Mouse (Mus musculus): ENCODE results near the gene Rnf157.
"Not testable (repeated sequence)": the region's sequence is repeated elsewhere in the genome, so short reads cannot be mapped to it uniquely, and the experiment has no call there.

The Rnf157 gene

DNA sequence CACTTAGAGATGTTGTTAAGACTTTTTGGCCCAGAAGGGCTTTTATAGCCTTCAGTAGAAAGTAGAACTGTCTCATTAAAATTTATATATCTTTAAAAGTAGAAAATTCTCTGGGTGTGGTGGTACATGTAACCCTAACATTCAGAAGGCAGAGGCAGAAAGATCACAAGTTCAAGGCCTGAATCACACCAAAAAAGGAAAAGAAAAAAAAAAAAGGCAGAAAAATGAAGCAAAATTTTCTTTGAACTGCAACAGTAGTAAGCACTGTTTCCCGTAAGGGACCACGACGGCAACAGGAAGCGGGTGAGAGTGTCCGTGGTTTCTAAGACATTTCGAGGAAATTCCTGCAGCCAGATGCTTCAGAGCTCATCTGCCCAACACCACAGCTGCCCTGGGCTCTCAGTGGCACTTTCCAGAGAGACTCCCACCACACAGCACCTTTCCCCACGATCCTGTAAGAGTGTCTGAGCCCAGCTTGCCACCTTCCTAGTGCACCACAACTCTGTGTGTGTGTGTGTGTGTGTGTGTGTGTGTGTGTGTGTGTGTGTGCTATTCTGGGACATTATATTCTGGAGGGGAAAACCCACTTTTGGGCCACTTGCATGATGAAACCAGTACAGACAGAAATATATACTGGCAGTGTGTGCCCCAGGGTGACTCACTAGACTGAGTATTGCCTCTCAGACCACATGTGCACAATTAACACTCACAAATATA is 35.7 kb downstream of the Rnf157 start:
- DNase-seq, result peak; percentile 62

DNA sequence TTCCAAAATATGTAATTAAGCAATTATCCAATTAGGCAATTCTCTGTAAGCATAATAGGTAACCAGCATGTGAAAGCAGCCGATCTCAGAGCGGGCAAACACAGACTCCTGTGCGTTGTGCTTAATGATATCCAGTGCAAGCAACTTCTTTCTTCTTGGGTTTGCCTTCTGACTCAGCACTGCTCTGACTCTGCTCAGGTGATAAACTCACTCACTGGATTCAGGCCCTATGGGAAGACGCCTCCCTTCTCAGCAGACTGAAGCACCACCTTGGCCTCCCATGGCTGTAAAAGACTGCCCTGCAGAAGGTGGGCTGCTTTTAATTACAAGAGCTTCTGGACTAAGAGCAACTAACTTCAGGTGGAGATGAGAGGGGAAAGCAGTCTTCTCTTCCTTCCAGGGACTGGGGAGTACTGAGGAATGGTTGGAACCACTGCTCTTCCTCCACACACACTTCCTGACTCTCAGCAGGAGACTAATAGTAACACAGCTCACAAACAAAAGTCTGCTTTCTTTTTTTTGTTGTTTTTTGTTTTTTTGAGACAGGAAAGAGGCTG is 40.9 kb downstream of the Rnf157 start:
- no peak for DNase-seq

DNA sequence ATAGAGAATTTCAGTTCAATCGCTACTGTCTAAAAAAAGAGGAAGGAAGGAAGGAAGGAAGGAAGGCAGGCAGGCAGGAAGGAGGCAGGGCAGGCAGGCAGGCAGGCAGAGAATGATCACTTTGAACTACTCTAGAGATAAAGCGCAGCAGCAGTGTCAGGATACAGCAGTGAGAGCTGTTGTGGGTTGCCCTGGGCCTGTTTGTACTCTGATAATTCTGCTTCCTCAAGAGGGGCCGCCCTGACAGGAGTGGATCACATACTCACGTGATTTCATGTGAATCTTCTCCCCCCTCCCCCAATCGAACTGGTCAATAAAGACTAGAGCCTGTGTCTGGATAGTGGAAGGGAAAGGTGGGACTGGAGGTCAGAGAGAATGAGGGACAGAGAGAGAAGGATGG is 43.2 kb downstream of the Rnf157 start:
- DNase-seq, result peak; percentile 44

GRCm38 (mm10) chr11:116369051-116369450 is 43.8 kb downstream of the Rnf157 start:
- DNase-seq, result peak; percentile 40

- DNase-seq, result peak; percentile 98
These were observed 44.7 kb downstream of the Rnf157 start for GRCm38 (mm10) chr11:116368116-116368515.

GRCm38 (mm10) chr11:116366647-116367046 is 46.2 kb downstream of the Rnf157 start:
- no peak for DNase-seq

- no peak for DNase-seq
These were observed 46.7 kb downstream of the Rnf157 start for GRCm38 (mm10) chr11:116366124-116366523.

- no peak for DNase-seq
These were observed 47.4 kb downstream of the Rnf157 start for GRCm38 (mm10) chr11:116365432-116365831.

- peak; percentile 75 for DNase-seq
These were observed 50.8 kb downstream of the Rnf157 start for GRCm38 (mm10) chr11:116362015-116362414.

GRCm38 (mm10) chr11:116360915-116361314 is 51.9 kb downstream of the Rnf157 start:
- not testable (repeated sequence) for DNase-seq

DNA sequence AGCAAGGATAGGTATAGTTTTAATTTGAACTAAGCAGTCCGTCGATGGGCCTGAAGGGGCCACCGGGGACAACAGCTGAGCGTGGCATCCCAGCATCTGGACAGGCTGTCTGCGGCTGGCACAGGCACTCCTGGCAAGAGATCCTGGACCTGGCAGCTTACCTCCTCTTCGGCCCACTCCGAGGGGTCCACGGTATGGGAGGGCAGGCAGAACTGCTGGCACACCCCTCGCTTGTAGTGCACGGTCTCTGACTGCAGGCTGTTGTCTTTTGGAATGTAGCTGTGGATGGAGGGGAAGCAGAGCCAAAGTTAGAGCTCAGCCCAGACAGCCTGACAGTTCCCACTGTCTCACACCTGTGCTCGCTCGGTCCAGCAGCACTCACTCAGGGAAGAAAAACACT is 53.2 kb downstream of the Rnf157 start:
- peak; percentile 62 for DNase-seq

DNA sequence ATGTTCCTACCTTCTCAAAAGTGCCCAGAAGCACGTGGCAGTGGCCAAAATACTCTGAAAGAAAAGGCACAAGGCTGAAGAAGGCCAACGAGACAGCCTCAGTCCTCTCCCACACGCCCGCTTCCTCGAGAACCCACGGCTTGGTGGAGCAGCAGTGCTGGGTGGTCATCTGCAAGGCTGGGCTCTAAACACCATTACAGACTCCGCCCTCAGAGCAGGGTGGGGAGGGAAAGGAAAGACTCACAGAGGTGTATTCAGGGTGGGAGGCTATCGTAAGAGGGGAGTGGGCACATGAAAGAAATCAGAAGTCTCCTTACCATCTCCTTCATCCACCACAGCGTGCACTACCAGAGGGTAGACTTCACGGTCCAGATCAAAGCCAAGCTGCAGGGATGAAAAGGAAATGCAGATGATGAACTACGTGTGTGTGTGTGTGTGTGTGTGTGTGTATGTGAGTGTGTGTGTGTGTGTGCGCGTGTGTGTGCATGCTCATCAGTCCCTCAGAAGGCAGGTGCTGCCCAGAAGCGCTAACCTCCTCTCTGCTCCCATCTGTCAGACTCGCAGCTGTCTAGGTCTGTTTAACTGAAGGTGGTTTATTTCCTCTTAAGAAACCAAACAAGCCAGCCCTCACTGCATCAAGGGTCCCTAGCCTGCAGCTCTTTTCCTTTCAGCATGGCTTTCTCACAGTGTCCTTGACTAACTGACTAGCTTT is 53.8 kb downstream of the Rnf157 start:
- peak; percentile 67 for DNase-seq

DNA sequence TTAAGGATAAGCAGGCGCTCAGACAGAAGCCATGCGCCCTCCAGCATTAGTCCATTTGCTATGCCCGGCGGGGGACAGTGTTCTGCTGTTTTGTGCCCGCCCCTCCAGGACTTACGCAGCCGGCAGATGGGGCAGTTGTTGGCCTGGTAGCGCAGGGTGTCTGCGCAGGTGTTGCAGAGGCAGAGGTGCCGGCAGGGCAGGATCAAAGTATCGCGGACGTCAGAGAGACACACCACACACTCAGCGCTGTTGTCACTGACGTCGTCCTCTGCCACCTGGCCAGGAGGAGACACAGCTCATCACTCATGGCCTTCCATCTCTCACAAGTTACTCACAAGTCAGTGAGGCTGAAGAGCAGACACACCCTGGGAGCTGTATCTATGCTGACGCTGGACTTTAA is 58.3 kb downstream of the Rnf157 start:
- peak; percentile 69 for DNase-seq

GRCm38 (mm10) chr11:116353535-116353934 is 59.3 kb downstream of the Rnf157 start:
- no peak for DNase-seq

DNA sequence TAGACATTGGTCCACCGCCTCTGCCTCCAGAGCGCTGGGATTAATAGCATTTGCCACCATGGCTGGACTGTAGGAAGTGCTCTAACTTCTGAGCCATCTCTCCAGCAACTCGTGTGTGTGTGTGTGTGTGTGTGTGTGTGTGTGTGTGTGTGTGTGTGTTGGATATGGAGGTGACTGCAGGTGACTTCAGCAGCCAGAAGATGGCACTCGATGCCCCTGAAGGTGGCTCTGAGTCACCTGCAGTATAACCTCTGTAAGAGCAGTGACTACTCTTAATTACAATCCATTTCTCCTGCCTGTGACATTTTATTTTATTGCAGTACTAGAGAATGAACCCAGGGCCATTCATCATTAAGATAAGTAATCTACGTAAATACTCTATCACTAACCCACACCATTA is 61.5 kb downstream of the Rnf157 start:
- DNase-seq, result peak; percentile 43

- no peak for DNase-seq
These were observed 64.9 kb downstream of the Rnf157 start for GRCm38 (mm10) chr11:116347955-116348354.

- DNase-seq, result no peak
These were observed 65.8 kb downstream of the Rnf157 start for GRCm38 (mm10) chr11:116347012-116347411.

DNA sequence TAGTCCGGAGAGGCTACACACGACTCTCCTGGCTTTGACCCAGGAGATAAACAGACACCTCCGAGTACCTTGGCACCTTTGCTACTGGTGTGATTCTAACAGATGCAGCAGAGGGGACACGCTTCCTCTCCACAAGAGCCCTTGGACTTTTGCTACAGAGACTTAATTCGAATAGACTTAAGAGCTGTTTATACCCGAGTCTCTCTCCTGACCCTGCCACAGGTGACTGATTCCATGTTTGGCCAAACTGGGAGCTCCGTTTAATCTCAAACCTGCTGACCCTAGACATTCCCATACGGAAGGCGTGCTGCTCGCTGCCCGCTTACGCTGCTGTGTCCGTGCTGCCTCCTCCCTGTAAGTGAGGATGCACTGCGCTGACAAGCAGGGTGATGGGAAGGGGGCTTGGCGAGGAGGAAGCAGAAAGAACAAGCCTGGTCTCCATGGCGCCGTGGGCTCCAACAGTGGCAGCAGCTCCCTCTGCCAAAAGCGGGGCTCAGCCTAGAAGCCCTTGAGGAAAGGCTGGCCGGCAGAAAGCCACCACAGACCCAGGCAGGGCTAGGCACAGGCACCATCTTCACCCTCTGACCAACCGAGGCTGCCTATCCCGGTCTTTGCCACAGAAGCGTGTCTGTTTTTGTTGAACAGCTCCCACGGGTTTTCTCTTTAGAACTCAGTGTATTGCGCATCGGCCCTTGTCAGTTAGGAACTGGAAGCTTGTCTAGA is 70.6 kb downstream of the Rnf157 start:
- DNase-seq, result no peak

GRCm38 (mm10) chr11:116337531-116337930 is 75.3 kb downstream of the Rnf157 start:
- DNase-seq, result no peak

DNA sequence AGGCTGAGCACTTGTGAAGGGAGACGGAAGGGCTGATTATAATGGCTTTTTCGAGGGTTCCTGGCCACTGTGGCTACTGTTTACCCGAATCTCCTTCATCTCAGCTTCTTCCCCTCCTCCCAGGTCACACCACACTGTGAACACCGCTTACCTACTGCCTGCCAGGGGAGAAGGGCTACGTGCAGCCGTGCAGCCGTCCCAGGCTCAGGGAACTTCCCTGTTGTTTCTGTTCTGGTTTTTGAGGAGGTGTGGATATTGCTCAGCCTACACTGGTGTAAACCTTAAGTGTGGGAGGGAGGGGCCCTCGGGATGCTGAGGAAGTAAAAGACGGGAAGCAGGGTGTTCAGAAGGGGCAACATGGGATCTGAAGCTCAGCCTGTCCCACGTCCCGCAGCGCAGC is 75.8 kb downstream of the Rnf157 start:
- DNase-seq, result no peak

DNA sequence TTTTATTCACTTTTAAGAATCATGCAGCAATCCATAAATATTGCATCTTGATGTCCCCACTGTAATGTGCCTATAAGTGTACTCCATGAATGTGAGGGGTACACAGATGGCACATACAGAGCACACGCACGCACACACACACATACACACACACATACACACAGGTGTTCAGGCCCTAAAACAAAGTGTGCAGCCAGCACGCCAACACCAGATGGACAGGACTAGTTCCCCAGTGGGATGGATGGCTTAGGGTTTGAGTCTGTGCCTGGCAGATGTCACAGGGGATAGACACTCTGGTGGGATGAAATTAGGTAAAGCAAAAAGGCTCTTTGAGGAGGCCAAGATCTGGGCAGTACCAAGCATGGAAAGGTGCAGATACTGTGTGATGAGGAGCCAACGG is 76.4 kb downstream of the Rnf157 start:
- no peak for DNase-seq

GRCm38 (mm10) chr11:116335244-116336036 is 77.4 kb downstream of the Rnf157 start, which contains the start of gene Foxj1:
Foxj1 (minus strand) TSS chr11:116335399.
- DNase-seq, result peak; percentile 98

DNA sequence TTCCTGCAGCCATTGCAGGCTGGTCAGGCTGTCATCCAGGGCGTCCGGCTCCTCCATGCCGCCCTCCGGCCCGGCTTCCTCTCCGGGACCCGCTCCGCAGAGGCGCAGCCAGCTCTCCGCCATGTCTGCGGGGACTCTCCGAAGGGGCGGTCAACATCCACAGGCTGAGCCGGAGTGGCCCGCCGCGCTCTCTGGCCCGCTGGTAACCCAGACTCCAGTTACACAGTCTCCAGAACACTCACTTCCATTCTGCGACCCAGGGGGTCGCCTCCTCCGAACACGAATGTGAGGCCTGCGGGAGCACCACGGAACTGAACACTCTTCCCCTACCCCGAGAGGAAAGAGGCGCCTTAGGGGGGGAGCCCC is 78.4 kb downstream of the Rnf157 start:
- DNase-seq, result no peak

Measured in thymus, postnatal 4 days (tissue).